Mouse (Mus musculus) erythroblast, adult 5-6 weeks (primary cell): ENCODE results near the gene Med8. TPM values are rescaled to one million over a fixed set of nuclear protein-coding genes. Genes with fewer than 3 reads are reported as not detected.
A peak's percentile ranks its signal among the peaks of the same experiment; 100 is the strongest.

Source experiments
- ATAC-seq: replicated peaks from 2 replicates; pipeline ENCODE4 v1.8.0; 2016; ENCODE audit warnings: moderate number of reproducible peaks, mild to moderate bottlenecking, moderate TSS enrichment, inconsistent platforms; ENCODE audit not compliant: poor library complexity, low FRiP score, severe bottlenecking
- total RNA-seq, 2 experiments: library from RNA; stranded (forward) in 1 of 2; stranded (reverse) in 1 of 2; fragments of 150-400 nt in 1 of 2; fragments of 200-764, 138-1000 nt in 1 of 2; gene quantifications; 2 replicates each; pipeline versions ENCODE4 v1.2.3 to v1.2.4; 2015 to 2017; ENCODE audit warnings: low replicate concordance in 2 of 2

Gene Med8
- total RNA-seq, 2 experiments from 2014 or later, result 30.0 to 37.6 TPM

DNA sequence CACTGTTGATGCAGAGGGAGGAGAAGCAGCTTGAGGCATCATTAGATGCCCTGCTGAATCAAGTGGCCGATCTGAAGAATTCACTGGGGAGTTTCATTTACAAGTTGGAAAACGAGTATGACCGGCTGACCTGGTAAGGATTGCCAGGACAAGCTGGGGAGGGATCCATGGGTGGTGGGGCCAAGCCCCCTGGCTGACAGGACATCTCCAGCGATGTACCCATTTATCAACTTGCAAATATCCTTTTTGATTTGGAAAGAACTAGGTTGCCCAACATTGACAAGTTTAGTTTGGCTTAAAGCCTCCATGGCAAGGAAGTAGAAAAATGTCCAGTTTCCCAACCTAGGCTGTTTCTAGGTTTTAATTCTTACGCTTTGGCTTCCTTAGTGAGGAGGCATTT lies 1.7 kb downstream of the Med8 start:
- ATAC-seq, result no peak

DNA sequence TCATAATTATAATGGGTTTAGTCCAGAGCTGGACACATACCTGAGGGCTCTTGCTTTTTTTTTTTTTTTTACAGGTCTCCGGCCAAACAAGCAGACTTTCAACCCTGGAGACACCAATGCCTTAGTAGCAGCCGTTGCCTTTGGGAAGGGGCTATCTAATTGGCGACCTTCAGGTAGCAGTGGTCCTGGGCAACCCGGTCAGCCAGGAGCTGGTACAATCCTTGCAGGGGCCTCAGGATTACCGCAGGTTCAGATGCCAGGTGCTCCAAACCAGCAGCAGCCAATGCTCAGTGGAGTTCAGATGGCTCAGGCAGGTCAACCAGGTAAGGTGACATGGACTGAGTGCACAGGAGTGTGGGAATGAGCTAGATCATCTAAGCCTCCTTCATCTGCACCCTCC lies 4.4 kb downstream of the Med8 start:
- no peak for ATAC-seq

DNA sequence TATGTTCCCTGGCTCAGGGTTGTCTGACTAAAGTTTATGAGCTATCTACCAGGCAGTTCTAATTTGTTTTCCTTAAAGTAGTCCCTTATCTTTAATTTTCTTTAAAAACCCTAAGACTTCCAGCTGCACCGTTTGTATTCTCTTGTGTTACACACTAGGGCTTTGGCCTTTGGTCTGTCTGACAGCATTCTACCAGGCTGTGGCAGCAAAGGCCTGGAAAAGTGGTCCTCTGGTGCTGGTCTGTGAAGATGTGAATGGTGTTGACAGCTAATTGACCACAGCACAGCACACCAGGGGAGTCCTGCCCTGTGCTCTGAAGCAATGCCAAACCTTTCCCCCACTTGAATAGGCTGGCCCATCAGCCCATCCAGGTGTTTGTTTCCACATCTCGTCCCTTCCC lies 6.6 kb downstream of the Med8 start:
- ATAC-seq, result no peak

DNA sequence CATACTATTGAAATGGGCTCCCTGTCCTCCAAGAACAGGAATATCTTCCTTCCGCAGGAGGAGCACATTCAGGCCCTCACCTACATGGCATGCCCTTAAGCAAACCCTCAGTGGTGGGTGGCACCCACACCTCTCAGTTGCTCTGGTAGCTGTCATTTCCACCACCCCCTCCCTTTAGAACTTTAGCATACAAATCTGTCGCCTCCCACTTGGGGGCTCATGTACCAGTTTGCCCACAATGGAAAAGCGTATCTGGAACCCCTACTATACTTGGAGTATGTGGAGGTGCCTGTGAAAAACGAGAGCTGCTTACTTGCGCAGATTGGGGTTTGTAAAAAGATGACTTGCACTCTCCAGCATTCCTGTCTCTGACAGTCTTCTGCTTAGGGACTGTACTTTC lies 7.2 kb downstream of the Med8 start:
- ATAC-seq, result no peak

DNA sequence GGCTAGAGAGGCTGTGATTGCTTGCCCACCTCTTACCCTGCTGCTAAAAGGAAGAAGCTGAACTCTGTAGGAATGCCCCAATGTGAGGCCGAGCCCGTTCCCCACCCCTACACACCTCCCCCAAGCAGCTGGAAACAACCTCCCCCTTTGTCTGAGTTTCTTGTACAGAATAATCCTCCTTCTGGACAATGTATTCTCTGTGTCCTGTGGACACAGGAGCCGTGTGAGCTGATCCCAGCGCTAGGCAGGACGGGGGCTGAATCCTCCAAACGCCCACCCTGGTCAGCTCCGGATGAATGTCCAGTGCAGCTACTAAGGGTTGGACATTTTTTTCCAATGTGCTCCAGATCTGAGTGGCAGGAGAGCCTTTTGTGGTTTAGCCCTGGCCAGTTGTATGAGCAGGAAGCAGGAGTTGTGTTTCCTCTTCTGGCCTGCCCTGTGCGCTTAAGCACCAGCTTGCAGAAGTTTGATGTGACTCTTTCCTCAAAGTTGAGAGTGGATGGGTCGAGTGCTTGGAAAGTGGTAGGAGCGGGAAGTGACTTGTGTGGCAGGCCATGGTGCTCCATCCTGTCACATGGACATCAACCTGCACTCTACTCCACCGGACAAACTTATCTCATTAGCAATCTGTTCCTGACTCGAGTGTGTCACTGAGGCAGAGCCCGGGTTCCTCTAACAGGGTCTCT lies 8.1 kb downstream of the Med8 start:
- no peak for ATAC-seq

DNA sequence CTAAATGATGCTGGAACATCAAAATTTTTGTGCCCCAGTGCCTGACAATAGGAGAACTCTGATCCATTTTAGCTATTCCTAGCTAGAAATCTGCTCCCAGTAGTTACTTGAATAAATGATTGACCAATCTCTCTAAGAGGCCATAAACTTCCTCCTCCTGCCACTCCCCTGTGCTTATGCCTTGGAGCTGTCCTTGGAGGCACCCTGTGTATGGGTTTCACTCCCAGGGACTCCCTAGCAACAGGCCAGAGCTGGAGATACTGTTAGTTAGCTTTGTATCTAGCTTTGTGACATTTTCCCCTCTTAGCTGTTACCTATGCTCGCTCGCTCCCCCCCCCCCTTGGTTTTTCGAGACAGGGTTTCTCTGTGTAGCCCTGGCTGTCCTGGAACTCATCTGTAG lies 12.2 kb downstream of the Med8 start:
- ATAC-seq, result no peak

DNA sequence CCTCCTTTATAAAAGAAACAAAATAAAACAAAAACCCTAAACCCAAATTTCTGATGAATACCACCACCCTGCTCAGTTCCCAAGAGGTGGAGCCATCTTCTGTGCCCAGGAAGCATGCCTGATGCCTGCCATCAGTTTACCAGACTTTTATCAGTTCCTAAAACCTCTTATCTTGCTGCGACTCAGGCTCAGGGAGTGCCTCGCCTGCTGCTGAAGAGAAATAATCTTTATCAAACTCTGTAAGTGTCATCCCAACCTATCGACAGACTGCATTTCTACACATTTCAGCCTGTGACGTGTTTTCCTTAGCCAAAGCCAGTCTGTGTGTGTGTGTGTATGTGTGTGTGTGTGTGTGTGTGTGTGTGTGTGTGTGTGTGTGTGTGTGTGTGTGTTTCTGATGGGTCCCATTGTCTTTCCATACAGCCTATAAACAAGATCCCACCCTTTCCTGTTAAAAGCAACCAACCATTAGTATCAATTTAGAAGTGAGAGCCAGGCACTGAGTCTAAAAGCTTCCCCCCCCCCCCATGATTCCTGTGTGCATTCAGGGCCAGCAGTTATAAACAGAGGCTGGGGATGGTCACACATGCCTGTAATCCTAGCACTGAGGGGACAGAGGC lies 15.5 kb downstream of the Med8 start:
- peak; percentile 45 for ATAC-seq

DNA sequence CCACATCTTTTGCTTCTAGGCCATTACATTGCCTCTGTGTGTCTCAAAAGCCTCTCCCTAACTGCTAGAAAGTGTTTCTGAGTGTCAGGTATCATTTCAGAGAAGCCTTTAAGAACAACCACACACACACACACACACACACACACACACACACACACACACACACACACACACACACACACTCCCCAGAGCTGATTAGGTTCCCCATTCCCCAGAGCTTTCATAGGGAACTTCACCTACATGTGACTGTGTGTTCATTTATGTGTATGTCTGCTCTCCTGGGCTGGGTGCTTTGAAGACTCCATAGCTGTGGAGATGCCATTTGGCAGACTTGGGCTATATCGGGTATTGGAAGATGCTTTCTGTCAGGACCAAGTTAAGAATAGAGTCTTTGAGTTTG lies 16.2 kb downstream of the Med8 start:
- no peak for ATAC-seq

DNA sequence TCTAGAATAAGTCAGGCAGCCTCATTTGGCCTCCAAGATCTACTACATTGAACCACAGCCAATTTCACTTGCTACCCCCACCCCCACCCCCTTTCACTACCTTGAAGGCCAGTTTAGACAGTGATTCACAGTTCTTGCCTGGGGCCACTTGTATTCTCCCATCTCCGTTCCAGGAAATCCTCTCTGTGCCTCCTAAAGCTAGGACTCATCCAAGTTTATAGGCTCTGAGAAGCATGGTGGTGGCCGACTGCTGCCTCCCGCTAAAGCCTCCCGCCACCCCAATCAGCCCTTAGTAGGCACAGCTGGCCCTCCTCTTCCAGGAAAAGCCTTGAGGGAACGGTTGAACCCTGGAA lies 18.3 kb downstream of the Med8 start:
- ATAC-seq, result peak; percentile 38

DNA sequence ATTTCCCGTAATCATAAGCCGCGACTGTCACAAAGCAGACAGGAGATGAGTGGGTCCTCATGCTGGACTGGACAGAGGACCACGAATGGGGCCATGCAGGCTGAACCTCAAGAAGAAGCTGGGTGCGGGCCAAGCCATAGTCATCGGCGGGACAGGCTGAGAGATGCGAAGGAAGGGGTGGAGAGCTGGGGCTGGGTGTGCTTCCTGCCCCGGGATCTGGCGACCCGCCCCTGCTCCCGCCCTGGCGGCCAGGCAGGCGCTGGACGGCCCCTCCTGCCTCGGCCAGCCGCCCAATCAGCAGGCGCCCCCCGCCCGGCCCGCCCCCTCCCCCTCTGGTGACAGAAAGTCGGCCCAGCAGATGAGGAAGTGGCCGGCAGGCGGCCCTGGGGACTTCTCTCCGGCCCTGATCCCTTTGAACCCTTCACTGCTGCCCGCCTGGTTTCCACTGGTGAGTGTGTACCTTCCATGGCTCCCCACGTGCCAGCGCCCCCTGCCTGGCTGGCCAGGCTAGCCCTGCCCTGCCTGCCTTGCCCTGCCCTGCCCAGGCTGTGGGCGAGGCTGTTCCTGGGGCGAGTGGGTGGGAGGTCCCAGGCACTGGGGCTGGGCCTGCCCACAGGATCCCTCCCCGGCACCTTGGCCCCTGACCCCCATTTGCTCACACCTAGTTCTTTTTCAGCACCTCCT lies 18.8 kb downstream of the Med8 start, which contains the start of gene Elovl1:
Elovl1 (plus strand) TSS at position 326 of the 684 bp plus-strand sequence.
- ATAC-seq, result peak; percentile 85

DNA sequence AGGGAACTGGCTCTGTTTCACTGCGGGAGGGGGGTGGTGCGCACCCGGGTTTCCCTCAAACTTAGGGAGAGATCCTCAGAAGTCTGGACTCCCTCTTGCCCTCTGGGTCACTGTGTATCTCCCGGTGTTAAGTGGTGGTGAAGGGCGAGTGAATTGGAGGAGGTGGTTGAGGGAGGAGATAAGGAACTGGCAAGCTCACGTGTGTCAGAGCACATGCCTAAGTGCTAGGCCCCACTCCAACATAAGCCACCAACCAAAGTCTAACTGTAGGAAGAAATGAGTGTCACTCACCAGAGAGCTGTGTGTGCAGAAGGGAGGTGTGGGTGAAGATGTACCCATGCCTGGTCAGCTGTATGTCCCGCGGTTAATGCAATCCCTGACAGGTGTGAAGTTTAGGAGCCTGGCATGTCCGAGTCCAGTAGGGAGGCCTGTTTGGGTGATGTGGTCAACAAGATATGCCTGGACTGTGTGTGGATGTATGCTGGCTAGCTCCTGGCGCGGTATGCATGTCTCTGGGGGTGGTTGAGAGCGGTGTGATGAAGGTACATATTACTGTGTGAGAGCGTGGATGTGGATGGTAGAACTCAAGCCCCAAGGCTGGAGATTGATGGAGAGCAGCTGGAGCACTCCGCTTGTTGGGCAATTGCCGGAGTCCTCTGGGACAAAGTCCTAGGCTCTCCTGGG lies 19.5 kb downstream of the Med8 start:
- ATAC-seq, result peak; percentile 51

DNA sequence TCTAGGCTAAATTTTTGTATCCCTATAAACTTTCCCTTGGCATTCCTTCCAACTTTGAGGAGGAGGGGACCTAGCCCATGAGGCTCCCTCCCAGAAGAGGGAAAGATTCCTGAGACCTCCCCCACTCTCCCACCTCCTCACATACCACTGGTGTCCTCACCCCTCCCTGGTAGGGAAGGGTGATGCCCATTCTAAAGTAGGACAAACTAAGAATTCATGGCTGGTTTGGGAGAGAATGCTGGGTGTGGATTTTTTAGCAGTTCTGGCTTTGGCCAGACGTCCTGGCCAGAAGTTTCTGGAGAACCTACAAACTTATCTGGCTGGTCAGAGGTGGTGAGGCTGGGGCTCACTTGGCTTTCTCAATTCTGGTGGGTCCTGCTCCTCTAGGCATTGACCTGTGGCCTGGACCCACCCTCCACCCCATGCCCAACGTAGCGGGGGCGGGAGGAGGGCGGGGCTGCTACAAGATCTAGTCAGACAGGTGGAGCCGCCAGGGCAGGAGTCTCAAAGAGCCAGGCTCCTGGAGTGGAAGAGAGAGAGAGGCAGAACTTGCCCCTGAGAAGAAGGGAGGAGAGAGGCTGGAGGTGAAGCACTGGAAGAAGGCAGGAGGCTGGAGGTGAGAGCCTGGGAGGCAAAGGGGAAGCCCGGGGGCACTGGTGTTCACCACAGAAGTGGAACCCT lies 20.2 kb downstream of the Med8 start:
- ATAC-seq, result 0 out of 2 replicates have a peak, but pooled peaks have one; percentile 19

DNA sequence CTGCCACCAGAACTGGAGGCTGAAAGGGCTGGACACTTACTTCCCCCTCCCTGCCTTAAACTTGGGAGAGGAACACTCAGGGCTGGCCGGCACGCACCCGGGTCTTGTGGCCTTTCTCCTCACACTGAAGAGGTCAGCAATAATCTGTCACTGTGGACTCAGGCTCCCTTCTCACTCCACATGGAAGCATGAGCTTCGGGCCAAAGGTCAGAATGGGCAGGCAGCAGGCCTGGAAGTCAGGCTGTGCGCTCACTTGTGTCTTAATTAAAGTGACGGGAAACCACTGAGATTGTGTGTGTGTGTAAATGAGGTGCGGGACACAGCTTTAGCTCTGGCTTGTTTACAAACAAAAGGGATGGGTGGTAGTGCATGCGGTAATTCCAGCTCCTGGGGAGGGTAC lies 23.2 kb downstream of the Med8 start:
- no peak for ATAC-seq

DNA sequence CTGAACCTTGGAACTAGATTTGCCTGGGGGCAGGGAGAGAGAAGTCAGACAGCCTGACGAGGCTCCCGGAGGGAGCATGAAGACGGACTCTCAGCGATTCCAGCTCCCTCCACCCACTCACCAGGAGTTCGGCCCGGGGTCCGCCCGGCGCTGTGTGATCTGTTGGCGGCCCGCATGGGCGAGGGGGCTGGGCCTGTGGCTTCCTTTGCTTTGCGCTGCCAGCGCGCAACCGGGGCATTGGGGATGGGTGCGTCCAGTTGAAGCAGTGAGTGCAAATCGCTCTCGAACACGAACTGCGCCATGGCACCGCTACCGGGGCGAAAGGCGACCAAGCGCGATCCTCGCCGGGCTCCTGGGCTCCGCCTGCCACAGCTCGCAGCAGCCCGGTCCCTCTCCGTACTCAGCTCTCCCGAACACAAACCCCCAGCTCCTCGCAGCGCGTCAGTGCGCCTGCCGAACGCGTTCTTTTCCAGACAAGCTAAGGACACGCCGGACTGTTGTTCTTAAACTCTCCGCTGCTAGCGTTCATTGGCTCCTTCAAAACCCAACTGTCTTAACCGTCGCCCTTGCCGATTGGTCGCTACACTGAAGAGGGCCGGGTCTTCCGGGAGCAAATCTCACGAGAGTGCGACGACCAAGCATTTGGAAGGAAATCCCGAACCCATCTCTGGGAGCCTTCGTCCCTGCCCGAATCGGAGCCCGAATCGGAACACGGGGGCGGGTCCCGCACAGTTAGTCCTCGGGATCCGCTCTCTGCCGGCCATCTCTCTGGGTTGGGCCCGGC lies 27.9 kb downstream of the Med8 start, which contains the start of gene Cdc20:
Cdc20 (minus strand) TSS at position 533 of the 784 bp plus-strand sequence.
- peak; percentile 95 for ATAC-seq

DNA sequence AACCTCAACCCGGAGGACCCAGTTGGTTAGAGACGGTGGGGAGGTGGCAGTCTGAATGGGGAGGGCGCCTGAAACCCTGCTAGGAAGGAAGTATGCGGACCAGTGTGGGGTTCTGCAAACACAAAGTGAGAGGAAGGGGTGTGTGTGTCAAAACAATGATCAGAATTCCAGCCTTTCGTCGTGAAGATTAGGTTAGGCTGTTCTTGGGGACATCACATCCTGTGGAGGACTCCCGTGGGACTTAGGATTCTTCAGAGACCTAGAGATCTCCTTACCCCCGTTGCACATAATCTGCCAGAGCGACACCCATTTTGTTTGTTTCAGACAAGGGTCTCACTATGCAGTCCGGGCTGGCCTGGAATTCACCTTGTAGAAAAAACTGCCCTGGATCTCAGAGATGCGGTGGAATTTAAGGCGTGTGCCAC lies 28.7 kb downstream of the Med8 start:
- peak; percentile 53 for ATAC-seq

DNA sequence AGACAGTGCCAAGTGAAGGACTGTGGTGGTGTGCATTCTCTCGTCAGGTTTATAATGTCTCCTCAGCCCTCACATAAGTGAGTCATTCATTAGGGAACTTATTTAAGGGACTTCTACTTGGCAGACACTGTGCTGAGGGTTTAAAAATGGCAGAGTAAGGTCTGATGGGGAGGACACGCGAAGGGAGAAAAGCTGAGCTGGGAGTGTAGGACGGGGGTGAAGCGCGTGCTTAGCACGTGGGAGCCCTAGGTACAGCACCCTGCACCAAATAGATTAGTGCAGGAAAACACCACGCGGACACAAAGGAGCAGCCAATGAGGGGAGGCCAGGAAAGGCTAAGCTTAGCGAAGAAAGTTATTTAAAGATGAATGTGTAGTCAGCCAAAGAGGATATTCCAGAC lies 36.0 kb downstream of the Med8 start:
- ATAC-seq, result no peak

DNA sequence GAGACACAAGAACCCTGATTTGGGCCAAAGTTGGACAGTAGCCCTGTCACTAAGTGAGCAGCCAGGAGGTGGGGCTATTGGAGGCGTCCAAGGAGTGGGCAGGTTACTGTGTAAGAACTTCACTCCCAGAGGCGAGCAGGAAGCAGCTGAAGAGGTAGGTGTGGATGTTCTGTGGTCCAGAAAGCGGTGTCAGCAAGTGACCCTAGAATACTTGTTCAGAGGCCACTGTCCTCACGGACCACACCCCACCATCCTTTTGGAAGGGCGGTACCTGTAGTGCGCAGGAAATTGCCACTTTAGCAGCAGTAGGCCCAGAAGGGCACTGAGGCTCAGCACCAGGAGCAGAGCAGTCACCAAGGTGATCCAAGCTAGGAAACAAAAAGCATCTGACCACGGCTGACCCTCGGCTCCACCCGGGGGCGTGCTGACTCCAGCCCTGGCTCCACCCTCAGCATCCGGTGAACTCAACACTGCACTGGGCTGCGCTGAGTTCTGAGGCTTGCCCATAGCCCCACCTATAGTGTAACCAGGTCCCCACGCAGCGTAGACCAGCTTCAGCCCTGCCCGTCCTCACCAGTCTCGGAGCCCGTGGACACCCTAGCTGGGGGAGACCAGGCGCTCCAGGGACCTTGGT lies 36.8 kb downstream of the Med8 start:
- no peak for ATAC-seq

DNA sequence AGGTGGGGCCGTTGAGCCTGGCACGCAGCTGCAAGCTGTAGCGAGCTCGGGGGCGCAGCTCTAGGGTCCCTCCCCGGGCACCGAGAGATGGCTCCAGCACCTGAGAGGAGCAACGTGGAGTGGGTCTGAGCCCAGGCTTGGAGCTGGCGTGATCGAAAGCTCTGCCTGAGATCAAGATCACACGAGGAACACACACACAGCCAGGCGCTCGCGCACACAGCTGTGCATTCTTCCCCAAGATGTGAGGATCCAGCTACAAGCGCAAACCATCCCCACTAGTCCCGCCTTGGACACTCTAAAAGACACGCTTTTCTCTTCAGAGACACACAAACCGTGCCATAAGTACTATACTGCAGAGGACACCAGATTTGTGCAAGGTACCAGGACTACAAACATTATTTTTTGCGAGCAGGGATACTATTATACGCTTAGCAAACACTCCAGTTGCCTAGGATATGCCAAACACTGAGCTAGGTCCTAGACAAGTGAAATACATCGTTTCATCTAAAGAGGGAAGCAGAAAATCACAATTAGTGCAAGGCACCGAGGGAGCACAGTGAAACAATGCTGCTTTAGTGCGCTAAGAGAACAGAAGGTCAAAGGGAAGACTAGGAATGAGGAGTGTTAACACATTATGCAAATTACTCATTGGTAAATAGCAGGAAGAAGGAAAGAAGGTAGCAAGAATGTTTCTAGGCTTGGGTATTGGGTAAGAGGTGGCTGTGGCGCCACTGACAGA lies 37.4 kb downstream of the Med8 start:
- no peak for ATAC-seq
